Mouse (Mus musculus): Measurements from ENCODE around the gene Plce1.

Plce1 gene

DNA sequence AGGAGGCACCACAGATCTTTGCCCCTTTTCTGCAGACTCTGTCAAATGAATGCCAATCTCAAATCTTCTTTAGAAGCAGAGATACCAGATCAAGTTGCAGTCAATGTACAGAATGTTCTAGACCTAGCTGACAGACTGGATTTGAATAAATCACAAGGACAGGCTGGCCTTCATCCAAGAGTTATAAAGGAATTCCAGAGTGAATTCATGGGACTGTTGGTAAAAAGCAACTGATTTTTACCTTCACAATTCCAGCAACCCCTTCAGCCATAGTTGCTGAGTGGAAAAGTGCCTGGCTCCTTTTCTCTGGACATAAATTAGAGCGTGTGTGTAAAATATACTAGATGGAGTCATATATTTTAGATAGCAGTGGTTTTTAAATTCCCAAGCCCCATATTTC lies 102.0 kb downstream of the Plce1 start:
- no peak for DNase-seq (ENCODE audit: low read depth, low spot score)

- no peak for DNase-seq (ENCODE audit: low read depth, low spot score)
These were observed 106.7 kb downstream of the Plce1 start for GRCm38 (mm10) chr19:38587559-38587958.

GRCm38 (mm10) chr19:38589466-38589865 lies 108.6 kb downstream of the Plce1 start:
- DNase-seq (ENCODE audit: low read depth, low spot score): no peak

- no peak for DNase-seq (ENCODE audit: low read depth, low spot score)
These were observed 109.0 kb downstream of the Plce1 start for GRCm38 (mm10) chr19:38589941-38590340.

- DNase-seq (ENCODE audit: low read depth, low spot score): no peak
These were observed 111.8 kb downstream of the Plce1 start for GRCm38 (mm10) chr19:38592566-38593224.

DNA sequence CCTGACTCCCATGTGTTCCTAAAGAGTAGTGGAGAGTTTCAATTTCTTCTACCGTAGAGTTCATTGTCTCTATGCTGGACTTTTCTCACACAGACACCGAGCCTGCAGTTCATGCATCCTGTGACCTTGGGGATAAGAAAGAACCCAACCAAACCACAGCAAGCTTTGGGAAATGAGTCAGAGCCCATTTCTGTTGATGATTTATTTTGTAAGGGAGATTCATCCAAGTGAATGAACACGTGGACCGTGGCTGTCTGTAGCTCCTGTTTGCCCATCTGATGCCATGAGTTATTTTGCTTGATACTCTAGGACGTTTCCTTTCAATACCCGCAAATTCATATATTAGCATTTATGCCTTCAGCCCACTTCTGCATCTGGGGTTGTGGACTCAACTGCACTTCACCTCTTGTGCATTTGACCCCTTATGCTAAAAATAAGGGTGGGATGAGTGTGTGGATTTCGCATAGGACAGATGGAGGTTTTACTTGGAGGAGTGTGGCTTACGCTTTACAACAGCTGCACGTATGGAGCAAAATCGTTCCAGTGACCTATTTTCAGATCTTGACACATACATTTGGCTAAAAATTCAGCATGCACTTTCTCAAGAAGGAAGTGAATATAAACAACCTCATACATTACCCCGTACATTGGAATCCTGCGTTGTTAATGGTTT lies 112.5 kb downstream of the Plce1 start:
- no peak for DNase-seq (ENCODE audit: low read depth, low spot score)

GRCm38 (mm10) chr19:38596096-38596495 lies 115.2 kb downstream of the Plce1 start:
- no peak for DNase-seq (ENCODE audit: low read depth, low spot score)

GRCm38 (mm10) chr19:38597392-38597791 lies 116.5 kb downstream of the Plce1 start:
- DNase-seq (ENCODE audit: low read depth, low spot score): no peak

- no peak for DNase-seq (ENCODE audit: low read depth, low spot score)
These were observed 118.1 kb downstream of the Plce1 start for GRCm38 (mm10) chr19:38599001-38599400.

DNA sequence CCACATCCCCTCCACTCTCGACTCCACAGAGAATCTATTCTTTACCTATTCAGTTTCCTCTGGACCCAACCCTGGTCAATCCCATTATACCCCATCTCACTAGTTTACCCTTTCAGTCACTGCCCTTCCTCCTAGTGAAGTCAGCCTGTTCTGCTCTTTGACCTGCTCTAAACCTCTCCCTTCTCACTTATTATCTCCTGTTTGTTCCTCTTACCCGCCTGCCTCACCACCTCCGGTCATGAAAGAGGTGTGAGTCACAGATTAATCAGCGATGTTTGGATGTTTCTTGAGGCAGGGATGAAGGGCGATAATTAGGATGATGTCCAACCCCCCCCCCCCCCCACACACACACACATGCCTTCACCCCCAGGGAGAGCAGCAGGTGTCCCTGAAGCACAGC lies 120.2 kb downstream of the Plce1 start:
- no peak for DNase-seq (ENCODE audit: low read depth, low spot score)

- no peak for DNase-seq (ENCODE audit: low read depth, low spot score)
These were observed 121.9 kb downstream of the Plce1 start for GRCm38 (mm10) chr19:38602811-38603210.

DNA sequence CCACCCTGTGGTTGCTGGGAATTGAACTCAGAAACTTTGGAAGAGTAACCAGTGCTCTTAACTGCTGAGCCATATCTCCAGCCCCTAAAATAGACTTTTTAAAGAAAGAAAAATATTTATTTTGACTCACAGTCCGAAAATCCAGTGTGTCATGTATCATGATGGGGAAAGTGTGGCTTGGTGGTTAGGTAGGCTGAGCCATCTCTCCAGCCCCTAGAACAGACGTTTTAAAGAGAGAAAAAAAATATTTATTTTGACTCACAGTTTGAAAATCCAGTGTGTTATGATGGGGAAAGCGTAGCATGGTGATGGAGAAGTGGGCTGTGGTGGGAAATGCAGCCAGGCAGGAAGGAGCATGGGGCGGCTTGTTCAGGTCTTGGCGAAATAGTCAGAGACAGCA lies 126.3 kb downstream of the Plce1 start:
- no peak for DNase-seq (ENCODE audit: low read depth, low spot score)

GRCm38 (mm10) chr19:38608951-38609654 lies 128.2 kb downstream of the Plce1 start:
- DNase-seq (ENCODE audit: low read depth, low spot score): no peak

DNA sequence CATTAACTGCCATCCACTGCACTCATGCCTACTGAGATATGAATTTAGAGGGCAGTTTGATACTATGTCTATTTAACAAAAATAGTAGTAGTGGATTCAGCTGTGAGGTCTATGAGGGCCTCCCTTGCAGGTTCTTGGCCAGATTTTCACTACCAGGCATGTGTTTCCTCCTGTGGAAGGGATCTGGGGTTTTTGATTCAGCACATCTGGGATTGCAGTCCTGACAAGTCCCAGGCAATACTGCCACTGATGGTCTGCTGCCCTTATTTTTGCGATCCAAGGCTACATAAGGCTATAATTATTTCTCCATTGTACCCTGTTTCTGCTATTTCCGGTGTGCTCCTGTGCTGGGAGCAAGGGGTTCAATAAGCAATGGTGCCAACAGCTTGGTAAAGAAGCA lies 129.4 kb downstream of the Plce1 start:
- DNase-seq (ENCODE audit: low read depth, low spot score): no peak

DNA sequence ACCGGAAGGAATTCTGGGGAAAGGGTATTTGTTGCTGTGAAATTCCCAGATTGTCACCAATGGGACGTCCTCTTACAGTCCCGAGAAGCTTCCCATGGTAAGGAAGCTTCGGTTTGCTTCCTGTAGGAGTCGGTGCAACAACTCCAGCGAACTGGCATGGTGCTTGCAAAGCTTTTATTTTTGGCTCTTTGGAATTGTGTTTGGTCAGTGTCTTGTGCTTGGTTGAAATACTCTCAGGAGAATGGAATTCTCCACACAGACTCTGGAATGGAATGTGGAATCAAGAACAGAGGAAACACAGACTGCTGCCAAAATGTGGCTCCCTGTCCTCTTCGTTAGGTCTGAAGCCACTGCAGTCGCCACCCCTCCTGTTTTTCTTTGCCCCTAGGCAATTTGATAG lies 129.9 kb downstream of the Plce1 start:
- DNase-seq (ENCODE audit: low read depth, low spot score): no peak

DNA sequence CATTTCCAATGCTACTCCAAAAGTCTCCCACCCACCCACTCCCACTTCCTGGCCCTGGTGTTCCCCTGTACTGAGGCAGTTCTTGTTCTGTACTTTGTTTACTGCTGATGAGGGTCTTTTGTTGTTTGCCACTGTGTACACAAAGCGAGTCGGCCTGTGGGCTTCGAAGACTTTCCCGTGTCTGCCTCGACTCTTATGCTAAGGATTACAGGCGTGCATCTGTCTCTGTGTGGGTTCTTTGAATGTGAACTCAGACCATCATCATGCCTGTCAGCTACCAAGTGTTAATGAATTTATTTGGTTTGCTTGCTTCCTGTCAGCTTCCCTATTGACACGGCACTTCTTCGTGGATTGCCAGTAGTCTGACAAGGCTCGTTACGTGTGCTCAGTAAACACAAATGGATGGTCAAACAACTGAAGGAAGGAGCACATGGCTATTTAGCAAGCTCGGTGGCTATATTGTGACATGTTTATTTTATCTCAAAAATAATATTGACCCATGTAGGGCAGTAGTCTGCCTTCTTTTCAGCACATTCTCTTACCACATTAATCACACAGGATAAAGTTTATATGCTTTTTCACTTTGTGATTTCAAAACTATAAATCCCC lies 133.3 kb downstream of the Plce1 start:
- no peak for DNase-seq (ENCODE audit: low read depth, low spot score)

DNA sequence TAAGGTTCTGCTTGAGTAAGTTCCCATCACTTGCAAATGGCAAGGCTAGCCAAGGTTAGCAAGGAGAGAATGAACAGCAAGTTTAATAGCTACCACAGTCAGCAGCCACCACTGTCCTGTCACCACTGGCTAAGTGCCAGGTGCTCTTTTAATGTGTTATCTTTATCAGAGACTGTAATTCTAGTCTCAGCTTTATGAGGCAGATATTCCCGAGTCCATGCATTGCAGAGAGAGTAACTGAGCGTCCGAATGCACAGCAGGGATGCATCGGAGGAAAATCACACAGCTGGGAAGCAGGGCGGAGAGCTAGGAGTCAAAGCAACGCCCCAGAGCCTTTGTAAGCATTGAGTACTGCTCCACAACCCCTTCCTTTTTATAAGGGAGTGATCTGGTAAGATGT lies 134.4 kb downstream of the Plce1 start:
- no peak for DNase-seq (ENCODE audit: low read depth, low spot score)

- no peak for DNase-seq (ENCODE audit: low read depth, low spot score)
These were observed 139.2 kb downstream of the Plce1 start for GRCm38 (mm10) chr19:38620134-38620533.

DNA sequence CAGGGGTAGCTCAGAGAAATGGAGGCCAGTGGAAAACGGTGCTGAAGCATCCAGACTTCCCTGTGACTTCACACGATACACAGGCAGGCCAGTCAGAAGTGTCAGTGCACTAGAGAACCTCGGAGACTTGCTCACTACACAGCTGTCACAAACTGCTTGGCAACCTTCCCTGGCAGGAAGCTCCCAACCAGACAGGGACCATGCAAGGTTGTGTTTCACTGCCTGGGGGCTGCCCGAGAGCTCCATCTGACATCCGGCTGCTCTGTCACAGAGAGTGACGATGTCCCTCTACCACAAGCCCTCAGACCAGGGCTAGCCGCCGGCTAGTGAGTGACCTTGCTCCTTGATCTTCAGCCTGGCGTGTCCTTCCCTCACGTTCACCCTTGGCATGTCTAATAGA lies 140.6 kb downstream of the Plce1 start:
- no peak for DNase-seq (ENCODE audit: low read depth, low spot score)

- DNase-seq (ENCODE audit: low read depth, low spot score): no peak
These were observed 145.5 kb downstream of the Plce1 start for GRCm38 (mm10) chr19:38626246-38627015.

DNA sequence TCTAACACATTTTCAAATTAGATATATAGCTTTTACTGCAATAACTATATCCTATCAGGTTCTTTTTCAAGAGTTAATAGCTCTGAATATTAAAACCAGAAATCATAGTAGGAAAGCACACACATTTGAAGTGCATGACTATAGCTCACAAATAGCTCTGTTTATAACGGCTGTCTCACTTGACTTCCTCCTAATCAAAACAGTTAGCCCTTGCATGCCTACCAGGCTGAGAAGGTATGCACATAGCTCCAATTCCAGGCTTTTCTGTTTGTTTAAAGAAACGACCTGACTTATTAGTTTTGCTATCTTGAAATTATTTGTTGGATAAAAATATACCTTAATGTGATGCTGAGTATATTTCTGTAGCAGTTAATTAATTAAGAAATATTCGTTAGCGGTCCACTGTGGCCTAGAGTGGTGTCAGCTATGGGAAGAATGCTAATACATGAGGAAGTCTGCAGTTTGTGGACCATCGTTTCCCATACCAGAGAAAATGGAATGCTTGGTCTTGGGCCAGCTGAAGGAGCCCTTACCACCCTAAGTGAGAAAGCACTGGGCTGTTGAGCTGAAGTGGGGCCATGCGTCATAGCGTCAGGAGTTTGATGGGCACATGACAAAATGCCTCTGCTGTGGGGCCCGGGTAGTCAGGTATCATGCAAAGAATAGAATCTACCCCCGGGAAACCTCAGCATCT lies 146.3 kb downstream of the Plce1 start:
- DNase-seq (ENCODE audit: low read depth, low spot score): no peak
